Mouse (Mus musculus) layer of hippocampus, adult 18-20 months (tissue): ENCODE results near the gene Ick. TPM values are rescaled to one million over a fixed set of nuclear protein-coding genes. Genes with fewer than 3 reads are reported as not detected.
"Not testable (repeated sequence)": the region's sequence is repeated elsewhere in the genome, so short reads cannot be mapped to it uniquely, and the experiment has no call there.

Experiments
- DNase-seq, 2 experiments: peaks; one replicate each; pipeline ENCODE4 v3.0.0; 2022; ENCODE audit warnings: low spot score in 2 of 2
- total RNA-seq, 2 experiments: library from RNA; stranded (reverse); gene quantifications; 2 replicates each; pipeline ENCODE4 v1.2.3; 2021

The Ick gene
- total RNA-seq, 2 experiments from 2014 or later = 18.0 to 18.3 TPM

- DNase-seq = peak in 1 of 2 experiments; percentile 69
Observed at GRCm38 (mm10) chr9:78146099-78146498, 37.1 kb downstream of the Ick start.

DNA sequence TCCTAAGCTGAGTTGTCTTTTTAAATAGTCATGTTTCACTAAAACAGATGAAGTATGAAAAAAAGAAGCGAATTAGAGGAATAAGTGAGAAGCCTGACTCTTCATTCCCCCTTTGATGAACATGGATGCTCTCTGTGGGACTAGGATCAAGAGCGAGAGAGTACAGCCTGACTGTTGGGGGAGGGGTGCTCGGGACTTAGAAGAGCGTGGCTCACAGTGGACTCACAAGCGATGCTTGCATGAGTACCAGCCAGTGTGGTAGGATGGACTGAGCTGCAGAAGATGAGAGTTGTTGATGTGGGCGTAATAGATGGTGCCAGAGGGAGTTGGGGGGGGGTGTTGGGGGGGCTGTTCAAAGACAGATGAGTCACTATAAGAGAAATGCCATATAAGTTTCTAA is 37.6 kb downstream of the Ick start:
- DNase-seq = peak in 1 of 2 experiments; percentile 33

GRCm38 (mm10) chr9:78148149-78148548 is 39.2 kb downstream of the Ick start:
- no peak for DNase-seq

GRCm38 (mm10) chr9:78149770-78150169 is 40.8 kb downstream of the Ick start:
- not testable (repeated sequence) for DNase-seq

- DNase-seq = no peak
Observed at GRCm38 (mm10) chr9:78154211-78154977, 45.4 kb downstream of the Ick start.

GRCm38 (mm10) chr9:78157221-78157620 is 48.2 kb downstream of the Ick start:
- no peak for DNase-seq

GRCm38 (mm10) chr9:78163291-78163690 is 54.3 kb downstream of the Ick start:
- no peak for DNase-seq

DNA sequence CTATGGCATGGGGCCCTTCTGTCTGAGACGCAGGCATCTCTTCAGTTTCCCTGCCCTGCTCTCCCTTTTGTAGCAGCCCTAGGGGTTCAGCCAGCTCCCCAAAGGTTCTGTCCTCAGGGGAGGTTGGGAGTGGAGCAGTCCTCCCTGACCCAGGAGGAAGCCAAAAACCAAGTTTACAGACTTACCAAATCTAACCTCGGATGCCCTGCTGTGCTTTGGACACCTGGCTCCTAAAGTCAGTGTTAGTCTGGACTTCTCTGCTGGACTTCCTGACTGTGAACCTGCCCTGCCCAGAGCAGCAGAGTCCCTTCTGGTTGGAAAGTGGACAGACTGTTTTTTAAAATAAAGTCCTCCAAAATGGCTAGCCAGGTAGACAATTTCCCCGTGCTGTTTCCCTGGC is 55.7 kb downstream of the Ick start:
- DNase-seq = no peak

DNA sequence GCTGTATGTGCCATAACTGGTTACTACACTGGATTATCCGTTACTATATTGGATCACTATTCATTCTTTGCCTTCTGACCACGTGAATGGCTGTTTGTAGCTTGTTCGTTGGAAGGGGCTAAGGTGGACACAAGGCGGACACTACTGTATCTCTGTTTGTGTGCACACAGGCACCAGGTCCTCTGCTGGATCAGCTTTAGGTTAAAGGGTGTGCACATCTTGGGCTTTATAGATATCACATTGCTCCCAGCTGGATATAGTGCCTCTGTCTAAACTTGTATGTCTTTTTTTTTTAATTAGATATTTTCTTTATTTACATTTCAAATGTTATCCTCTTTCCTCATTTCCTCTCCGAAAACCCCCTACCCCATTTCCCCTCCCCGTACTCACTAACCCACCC is 56.5 kb downstream of the Ick start:
- DNase-seq = no peak

GRCm38 (mm10) chr9:78166694-78167452 is 57.9 kb downstream of the Ick start:
- DNase-seq = no peak

DNA sequence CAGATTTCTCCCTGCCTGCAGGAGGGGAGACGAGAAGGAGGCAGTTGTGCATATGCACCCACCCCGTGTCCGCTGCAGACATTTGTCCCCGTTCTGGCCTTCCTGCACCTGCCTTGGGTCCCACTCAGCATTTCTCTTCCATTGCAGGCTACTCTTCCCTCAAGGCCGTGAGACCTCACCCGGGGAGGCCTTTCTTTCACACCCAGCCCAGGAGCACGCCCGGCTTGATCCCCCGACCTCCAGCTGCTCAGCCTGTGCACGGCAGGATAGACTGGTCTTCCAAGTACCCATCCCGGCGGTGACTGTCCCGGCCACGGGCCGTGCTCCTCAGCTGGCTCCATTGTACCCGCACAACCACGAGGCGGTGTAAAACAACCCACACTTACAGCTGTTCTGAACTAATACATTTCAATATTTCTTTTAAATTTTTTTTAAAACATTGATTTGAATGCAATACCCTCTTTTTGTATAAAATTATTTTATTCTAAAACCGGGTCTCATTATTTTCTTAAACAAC is 58.5 kb downstream of the Ick start:
- no peak for DNase-seq

DNA sequence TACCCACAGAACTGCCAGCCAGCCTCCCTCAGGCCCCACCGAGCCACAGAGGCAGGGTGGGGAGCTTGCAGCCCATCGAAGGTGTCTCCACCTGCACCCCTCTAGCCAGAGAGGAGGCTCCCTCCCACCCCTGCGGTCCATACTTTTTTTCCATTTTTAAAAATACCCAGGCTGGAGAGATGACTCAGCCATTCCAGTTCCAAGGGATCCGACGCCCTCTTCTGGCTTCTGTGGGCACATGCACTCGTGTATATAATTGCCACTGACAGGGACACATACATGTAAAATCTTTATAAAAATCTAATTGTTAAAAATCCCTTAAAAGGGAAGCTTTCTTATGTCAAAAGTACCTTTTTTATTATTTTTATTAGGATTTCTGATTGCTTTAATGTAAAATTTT is 59.9 kb downstream of the Ick start:
- no peak for DNase-seq

- no peak for DNase-seq
Observed at GRCm38 (mm10) chr9:78174016-78174415, 65.0 kb downstream of the Ick start.

- DNase-seq = not testable (repeated sequence)
Observed at GRCm38 (mm10) chr9:78174925-78175276, 65.9 kb downstream of the Ick start.

DNA sequence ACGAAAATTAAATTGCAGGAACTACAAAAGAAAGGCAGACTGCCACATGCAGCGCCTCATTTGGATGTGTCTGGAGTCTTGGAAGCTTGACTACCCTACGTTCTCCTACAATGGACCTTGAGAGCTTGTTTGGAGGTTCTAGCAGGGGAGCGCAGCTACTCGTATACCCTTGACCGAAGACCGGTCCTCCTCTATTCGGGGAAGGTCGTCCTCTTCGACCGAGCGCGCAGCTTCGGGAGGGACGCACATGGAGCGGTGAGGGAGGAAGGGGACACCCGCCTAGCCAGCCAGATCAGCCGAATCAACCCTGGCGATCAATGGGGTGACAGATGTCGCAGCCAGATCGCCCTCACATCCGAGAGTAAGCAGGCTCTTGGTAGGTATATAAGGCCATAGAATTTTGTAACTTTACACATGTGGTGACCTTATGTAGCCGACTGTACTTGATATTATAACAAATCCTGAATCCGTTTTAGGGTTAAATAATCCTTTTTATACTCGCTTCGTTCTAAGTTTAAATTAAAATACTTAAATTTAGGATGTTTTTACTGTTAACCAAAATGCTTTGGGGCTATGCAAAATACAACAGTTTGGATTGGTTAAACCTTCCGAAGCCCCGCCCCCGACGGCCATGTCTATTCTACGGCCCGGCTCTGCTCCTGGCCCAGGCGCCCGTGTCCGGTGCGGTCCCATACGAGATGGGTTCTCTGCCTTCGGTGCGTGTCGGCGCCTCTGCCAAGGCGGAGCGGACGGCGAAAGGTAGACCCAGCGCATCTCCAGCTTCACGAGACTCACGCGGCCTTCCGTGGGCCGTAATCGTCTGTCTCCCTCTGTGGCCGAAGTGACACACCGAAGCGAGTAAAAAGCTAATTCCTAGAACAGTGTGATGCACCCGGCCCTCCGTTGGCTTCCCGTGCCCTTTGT is 66.5 kb downstream of the Ick start:
- peak; percentile 90 to 97 for DNase-seq

DNA sequence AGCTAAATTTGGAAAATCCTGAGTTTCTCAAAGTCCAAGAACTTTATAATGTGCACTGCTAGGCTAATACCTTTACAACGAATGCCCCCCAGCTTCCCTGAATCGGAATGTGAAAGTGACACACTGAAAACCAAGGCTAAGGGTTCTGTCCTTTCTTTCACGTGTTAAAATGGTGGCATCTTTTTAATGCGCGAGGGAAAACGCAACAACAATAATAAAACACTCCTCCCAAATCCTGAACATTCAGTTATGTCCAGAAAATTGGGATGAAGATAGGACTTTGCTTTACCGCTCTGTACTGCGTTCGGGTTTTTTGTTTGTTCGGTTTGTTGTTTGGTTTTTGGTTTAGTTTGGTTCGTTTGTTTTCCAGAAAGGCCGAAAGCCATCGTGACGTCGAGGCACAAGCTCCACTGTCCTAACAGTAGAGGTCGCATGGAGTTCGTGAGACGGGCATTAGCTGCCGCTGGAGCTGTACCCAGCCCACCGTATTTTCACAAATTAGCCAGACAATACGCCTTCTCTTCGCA is 67.3 kb downstream of the Ick start:
- peak; percentile 40 to 68 for DNase-seq

DNA sequence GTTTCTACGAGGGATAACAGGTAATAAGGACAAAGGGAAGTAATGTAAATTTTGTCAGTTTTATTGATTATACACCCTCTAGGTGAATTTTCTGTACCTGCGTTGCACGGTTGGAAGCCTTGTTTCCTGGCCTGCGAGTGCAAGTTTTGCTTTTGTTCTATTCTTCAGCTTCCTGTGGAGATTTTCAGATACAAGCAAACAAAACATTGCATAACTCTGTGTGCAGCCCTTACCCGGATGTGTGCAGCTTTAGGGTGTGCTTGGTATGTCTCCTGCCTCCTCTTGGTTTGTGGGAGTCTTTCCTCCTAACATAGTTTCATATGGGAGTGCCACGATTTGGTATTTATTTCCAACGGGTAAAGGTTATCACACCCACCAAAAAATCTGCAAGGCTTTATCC is 67.8 kb downstream of the Ick start:
- peak in 1 of 2 experiments; percentile 45 for DNase-seq

DNA sequence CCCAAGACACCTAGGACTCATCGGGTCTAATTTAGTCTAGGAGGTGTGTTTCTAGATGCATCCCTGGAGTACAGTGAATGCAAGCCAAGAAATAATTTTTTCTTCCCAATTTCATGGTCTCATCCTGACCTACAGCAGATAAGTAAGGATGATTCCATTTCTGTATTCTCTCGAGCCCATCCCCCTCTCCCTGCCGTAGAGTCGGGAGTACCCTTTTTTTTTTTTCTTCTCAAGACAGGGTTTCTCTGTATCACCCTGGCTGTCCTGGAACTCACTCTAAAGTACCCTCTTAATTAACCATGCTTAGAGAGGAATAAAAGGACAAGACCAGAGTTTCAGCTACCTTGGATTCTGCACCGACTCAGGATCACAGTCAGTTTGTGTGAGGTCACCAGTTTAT is 69.2 kb downstream of the Ick start:
- DNase-seq = no peak

GRCm38 (mm10) chr9:78179071-78179470 is 70.1 kb downstream of the Ick start:
- DNase-seq = no peak

- DNase-seq = not testable (repeated sequence)
Observed at GRCm38 (mm10) chr9:78182474-78182873, 73.5 kb downstream of the Ick start, which contains the start of gene Gsta4. Gsta4 (plus strand) TSS chr9:78182774.

DNA sequence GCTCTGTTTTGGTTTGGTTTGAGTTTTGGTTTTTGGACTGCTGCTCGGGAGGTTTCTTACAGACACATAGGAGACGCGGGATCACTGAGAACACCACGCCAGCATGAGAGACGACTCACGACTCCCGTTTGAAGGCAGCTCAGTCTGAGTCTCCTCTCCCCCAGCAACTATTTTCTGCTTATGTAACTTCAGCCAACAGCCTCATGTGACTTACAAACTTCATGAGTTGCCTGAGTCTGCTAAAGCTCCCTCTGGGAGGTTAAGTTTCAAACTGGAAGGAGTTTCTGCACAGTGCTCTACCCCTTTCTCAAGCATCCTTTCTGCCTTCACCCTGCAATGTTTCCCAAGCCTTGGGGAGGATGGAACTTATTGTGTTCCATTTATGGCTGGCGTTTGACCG is 76.7 kb downstream of the Ick start:
- no peak for DNase-seq
